ENCODE assay signal across 8 mouse cellular contexts in genomic region chr11:90142393-90142792, GRCm38 (mm10). TPM values are rescaled to one million over a fixed set of nuclear protein-coding genes. Genes with fewer than 3 reads are reported as not detected.
A peak's percentile ranks its signal among the peaks of the same experiment; 100 is the strongest.
DNase-seq lines count a peak whose midpoint lies in the region; ATAC-seq and TF ChIP-seq lines count a peak whose summit lies in the region.

No protein-coding gene starts in this region.

- H3K27ac ChIP-seq in hindbrain, embryonic 15.5 days (replicated peaks): peak overlapping the region; percentile 27; the same call in 1 of the 2 replicates
- H3K27ac ChIP-seq in hindbrain, embryonic 10.5 days: no peak overlapping the region

- ATAC-seq in hindbrain, embryonic 15.5 days (ENCODE audit: low FRiP score, low read depth): peak; percentile 54; the same call in 1 of the 2 replicates

- no peak for TF ChIP-seq POLR2A in brain, embryonic 14.5 days (IDR thresholded peaks at IDR 0.05; ENCODE audit: borderline replicate concordance, extremely low read depth, insufficient read depth, insufficient read length, poor library complexity, severe bottlenecking)

- H3K4me2 ChIP-seq in hindbrain, embryonic 15.5 days: 0 out of 2 replicates have a peak overlapping the region, but pooled peaks have one; percentile 20

- H3K9me3 ChIP-seq in hindbrain, embryonic 15.5 days: no peaks in the 10 kb centered on the region
- no peaks in the 10 kb centered on the region for H3K9me3 ChIP-seq in hindbrain, embryonic 10.5 days

- H3K36me3 ChIP-seq in hindbrain, embryonic 15.5 days: no peaks in the 10 kb centered on the region
- H3K36me3 ChIP-seq in hindbrain, embryonic 10.5 days: no peaks in the 10 kb centered on the region

- H3K9ac ChIP-seq in hindbrain, embryonic 15.5 days: no peak overlapping the region

- H3K4me3 ChIP-seq in hindbrain, embryonic 15.5 days: no peak overlapping the region
- H3K4me3 ChIP-seq in hindbrain, embryonic 10.5 days: no peak overlapping the region

- WGBS in hindbrain, embryonic 15.5 days: 21% methylated on average over 4 of the region's 4 CpGs
- WGBS in hindbrain, embryonic 10.5 days: 37% methylated on average over 4 of the region's 4 CpGs

- no peaks in the 10 kb centered on the region for H3K27me3 ChIP-seq in hindbrain, embryonic 15.5 days
- H3K27me3 ChIP-seq in hindbrain, embryonic 10.5 days (ENCODE audit: insufficient read depth, poor library complexity, severe bottlenecking): no peaks in the 10 kb centered on the region

- no peak for DNase-seq in hindbrain, embryonic 10.5 days (ENCODE audit: low spot score)
- DNase-seq in brain, embryonic 14.5 days (ENCODE audit: low read depth): peak; percentile 77
- DNase-seq in heart, adult 18-20 months: peak; percentile 88 to 90
- DNase-seq in left cerebral cortex, postnatal 10 days (ENCODE audit: extremely low spot score in 1 of 2, low spot score in 2 of 2): peak; percentile 58 to 65
- peak; percentile 16 for DNase-seq in right cerebral cortex, postnatal 14 days
- no peak for DNase-seq in retina, embryonic 14.5 days (ENCODE audit: low spot score)
- DNase-seq in kidney, adult 8-10 months: no peak

- intact Hi-C loops in left cerebral cortex, postnatal 10 days (cut with DNase I): no loop called here

- TF ChIP-seq CTCF in brain, embryonic 14.5 days (IDR thresholded peaks at IDR 0.05; ENCODE audit: borderline replicate concordance, extremely low read depth, insufficient read depth, insufficient read length): no peak

- peaks cover 12% of the 10 kb centered on the region for H3K4me1 ChIP-seq in hindbrain, embryonic 15.5 days (replicated peaks)
- 0 out of 2 replicates have a peak, but pooled peaks cover 2% of the 10 kb centered on the region for H3K4me1 ChIP-seq in hindbrain, embryonic 10.5 days (replicated peaks)

RNA-seq across cellular contexts. Expression of gene Gm45716, which starts 45.1 kb away (rescaled TPM):
- 20.1 and 22.0 TPM in 2 replicates for polyA plus RNA-seq in hindbrain, embryonic 15.5 days (2015; fragmentation: Nextera tagmentation; extraction: Ambion mirVana)
- polyA plus RNA-seq in hindbrain, embryonic 10.5 days (2016; fragmentation: Nextera tagmentation; extraction: Ambion mirVana): 15.6 and 19.0 TPM in 2 replicates
- 16.6 and 17.3 TPM in 2 replicates for polyA plus RNA-seq in brain, embryonic 14.5 days (2012; rRNA removed)
- 1 to 10 TPM; 5.8 to 9.5 TPM for total RNA-seq in heart, adult 18-20 months (2021)
- total RNA-seq in left cerebral cortex, postnatal 10 days (2021): 1 to 10 TPM; 3.7 to 5.0 TPM

Comparison
In these comparisons a context has a peak if more than half of its experiments do, and no peak if none do; other contexts are left out.
1. DNase-seq: peak in brain, embryonic 14.5 days (single experiment), heart, adult 18-20 months (2 of 2), left cerebral cortex, postnatal 10 days (2 of 2) and right cerebral cortex, postnatal 14 days (single experiment); none in hindbrain, embryonic 10.5 days (single experiment), retina, embryonic 14.5 days (single experiment) and kidney, adult 8-10 months (0 of 2).